ENCODE assay signal across 26 mouse cellular contexts in genomic region chr15:17493561-17493960, GRCm38 (mm10).
A peak's percentile ranks its signal among the peaks of the same experiment; 100 is the strongest.
DNase-seq lines count a peak whose midpoint lies in the region; ATAC-seq and TF ChIP-seq lines count a peak whose summit lies in the region.
"Had no signal": no experiment of that assay in that cellular context is flagged by ENCODE, and none has a peak within 500 bp of the region (broad histone marks: within the 10 kb centered on the region; RNA-seq: fewer than 3 reads in every experiment).

No protein-coding gene starts in this region.

- peak; percentile 18 to 40 for DNase-seq in cerebellum, postnatal 10 days
- no peak for DNase-seq in cerebellum, postnatal 4 days (ENCODE audit: low spot score in 2 of 2)
- DNase-seq in hindbrain, postnatal 0 days (ENCODE audit: low spot score): peak; percentile 39
- peak; percentile 3 for DNase-seq in retina, postnatal 1 day
- DNase-seq in retina, embryonic 14.5 days (ENCODE audit: low spot score): no peak
- DNase-seq in adrenal gland, adult 2 months: no peak
- DNase-seq: adrenal gland, adult 8-10 months; adrenal gland, postnatal 14 days; adrenal gland, postnatal 36 days; B cell, adult 2 months; cerebellum, adult 11 months; cerebellum, adult 18-20 months; cerebellum, adult 8-10 months; cerebellum, adult 9-11 months; cerebellum, postnatal 25 days; embryo, embryonic 11 days had no signal

- 53% methylated on average over 2 of the region's 2 CpGs for WGBS in hindbrain, postnatal 0 days
- 66% methylated on average over 2 of the region's 2 CpGs for WGBS in hindbrain, embryonic 16.5 days

- no peak overlapping the region for H3K9ac ChIP-seq in hindbrain, postnatal 0 days (replicated peaks; ENCODE audit: low read length)
- H3K9ac ChIP-seq in hindbrain, embryonic 16.5 days (ENCODE audit: low read depth, low read length): no peak overlapping the region
- H3K9ac ChIP-seq: embryonic facial prominence, embryonic 13.5 days; embryonic facial prominence, embryonic 15.5 days; forebrain, embryonic 13.5 days had no signal

- no peaks in the 10 kb centered on the region for H3K27me3 ChIP-seq in hindbrain, postnatal 0 days (ENCODE audit: insufficient read depth, low read length)
- no peaks in the 10 kb centered on the region for H3K27me3 ChIP-seq in hindbrain, embryonic 16.5 days (replicated peaks; ENCODE audit: control insufficient read depth, insufficient read depth, low read length)
- H3K27me3 ChIP-seq: CH12.LX; embryonic facial prominence, embryonic 13.5 days; embryonic facial prominence, embryonic 15.5 days; forebrain, embryonic 13.5 days had no signal

- ATAC-seq in hindbrain, postnatal 0 days: no peak
- no peak for ATAC-seq in hindbrain, embryonic 16.5 days
- ATAC-seq: CD4-positive, CD25-positive, alpha-beta regulatory T cell, adult 4 months; forebrain, embryonic 13.5 days; forebrain, embryonic 16.5 days had no signal

- H3K9me3 ChIP-seq in hindbrain, postnatal 0 days (ENCODE audit: low read length): no peaks in the 10 kb centered on the region
- no peaks in the 10 kb centered on the region for H3K9me3 ChIP-seq in hindbrain, embryonic 16.5 days (ENCODE audit: control insufficient read depth, low read length)
- H3K9me3 ChIP-seq: embryonic facial prominence, embryonic 13.5 days; embryonic facial prominence, embryonic 15.5 days; forebrain, embryonic 10.5 days; forebrain, embryonic 13.5 days; G1E had no signal

- H3K4me1 ChIP-seq in hindbrain, postnatal 0 days (ENCODE audit: insufficient read depth, low read length): no peaks in the 10 kb centered on the region
- H3K4me1 ChIP-seq in hindbrain, embryonic 16.5 days (ENCODE audit: control insufficient read depth, insufficient read depth, low read depth, low read length): no peaks in the 10 kb centered on the region
- H3K4me1 ChIP-seq: embryonic facial prominence, embryonic 13.5 days; embryonic facial prominence, embryonic 15.5 days; forebrain, embryonic 13.5 days had no signal

- no peak overlapping the region for H3K4me3 ChIP-seq in hindbrain, postnatal 0 days (ENCODE audit: low read length)
- H3K4me3 ChIP-seq in hindbrain, embryonic 16.5 days (ENCODE audit: low read length): no peak overlapping the region
- H3K4me3 ChIP-seq: embryonic facial prominence, embryonic 13.5 days; embryonic facial prominence, embryonic 15.5 days; erythroblast, embryonic 14.5 days; forebrain, embryonic 10.5 days; forebrain, embryonic 13.5 days had no signal

- no peak overlapping the region for H3K4me2 ChIP-seq in hindbrain, postnatal 0 days (ENCODE audit: low read depth, low read length)
- no peak overlapping the region for H3K4me2 ChIP-seq in hindbrain, embryonic 16.5 days (ENCODE audit: low read length)
- H3K4me2 ChIP-seq: embryonic facial prominence, embryonic 13.5 days; embryonic facial prominence, embryonic 15.5 days; forebrain, embryonic 13.5 days had no signal

- H3K27ac ChIP-seq in hindbrain, postnatal 0 days: no peak overlapping the region
- no peak overlapping the region for H3K27ac ChIP-seq in hindbrain, embryonic 16.5 days (ENCODE audit: low read depth, low read length)
- H3K27ac ChIP-seq: embryonic facial prominence, embryonic 13.5 days; embryonic facial prominence, embryonic 15.5 days; forebrain, embryonic 10.5 days; forebrain, embryonic 13.5 days had no signal

- no peak for TF ChIP-seq CTCF in hindbrain, postnatal 0 days (IDR thresholded peaks at IDR 0.05; ENCODE audit: low read depth)

- H3K36me3 ChIP-seq in hindbrain, postnatal 0 days (ENCODE audit: insufficient read depth, low read length): no peaks in the 10 kb centered on the region
- H3K36me3 ChIP-seq in hindbrain, embryonic 16.5 days (ENCODE audit: control insufficient read depth, insufficient read depth, low read length): no peaks in the 10 kb centered on the region
- H3K36me3 ChIP-seq: embryonic facial prominence, embryonic 13.5 days; embryonic facial prominence, embryonic 15.5 days; forebrain, embryonic 10.5 days; G1E had no signal

Comparison
In these comparisons a context has a peak if more than half of its experiments do, and no peak if none do; other contexts are left out.
1. DNase-seq: peak in cerebellum, postnatal 10 days (2 of 2), hindbrain, postnatal 0 days (single experiment) and retina, postnatal 1 day (single experiment); none in cerebellum, postnatal 4 days (0 of 2), retina, embryonic 14.5 days (single experiment) and adrenal gland, adult 2 months (single experiment).